Mouse (Mus musculus) G1E (cell line): ENCODE data around the gene Ddx55.

Source experiments
- CTCF ChIP-seq: IDR thresholded peaks from 2 replicates; pipeline ENCODE4 v1.5.1; 2012; ENCODE audit warnings: low read depth, low read length, inconsistent platforms, mixed read lengths
- GATA1 ChIP-seq: IDR thresholded peaks from 2 replicates; pipeline ENCODE4 v1.6.1; 2012; ENCODE audit warnings: borderline replicate concordance, low read length, inconsistent platforms, mixed read lengths
- GATA2 ChIP-seq: IDR thresholded peaks from 2 replicates; pipeline ENCODE4 v1.6.1; 2012; ENCODE audit warnings: low read depth, low read length, inconsistent platforms, borderline replicate concordance
- POLR2AphosphoS5 ChIP-seq: IDR thresholded peaks from 2 replicates; pipeline ENCODE4 v1.6.1; 2012; ENCODE audit warnings: low read depth, low read length, inconsistent platforms; ENCODE audit not compliant: insufficient replicate concordance
- TAL1 ChIP-seq: conservative IDR thresholded peaks from 2 replicates; pipeline ENCODE4 v1.6.1; 2012; ENCODE audit warnings: low read depth, low read length, inconsistent platforms, mixed read lengths

- TF ChIP-seq CTCF (no peak), TAL1 (no peak), GATA1 (no peak), POLR2AphosphoS5 (no peak), GATA2 (no peak)
These were observed 42.1 kb upstream of the Ddx55 start for GRCm38 (mm10) chr5:124510536-124511050.
